Mouse (Mus musculus) forebrain, embryonic 11.5 days (tissue): ENCODE measurements around the gene Map6. TPM values are rescaled to one million over a fixed set of nuclear protein-coding genes. Genes with fewer than 3 reads are reported as not detected.

Experiments used
- ATAC-seq: fragments of 200-750 bp; cut with Nextera tagmentation; replicated peaks from 2 replicates; pipeline ENCODE4 v1.8.0; 2017; ENCODE audit warnings: moderate TSS enrichment; ENCODE audit not compliant: low FRiP score
- DNase-seq: peaks from one replicate; pipeline ENCODE4 v3.0.0-alpha.2; 2017; ENCODE audit warnings: low spot score
- H3K27ac ChIP-seq: fragments of 300-500 bp; sonication (generic); 2 replicates; pipeline ENCODE4 v1.5.1; 2014; ENCODE audit warnings: low read depth, low read length
- H3K27me3 ChIP-seq: fragments of 300-500 bp; sonication (generic); 2 replicates; pipeline ENCODE4 v1.6.1; 2014; ENCODE audit warnings: mild to moderate bottlenecking, low read length, mixed read lengths; ENCODE audit not compliant: control insufficient read depth, insufficient read depth
- H3K36me3 ChIP-seq: fragments of 300-500 bp; sonication (generic); 2 replicates; pipeline ENCODE4 v1.6.1; 2014; ENCODE audit warnings: mild to moderate bottlenecking, low read length, moderate library complexity, mixed read lengths; ENCODE audit not compliant: control insufficient read depth, insufficient read depth
- H3K4me1 ChIP-seq: fragments of 300-500 bp; sonication (generic); replicated peaks from 2 replicates; pipeline ENCODE4 v1.6.1; 2014; ENCODE audit warnings: low read length, mixed read lengths; ENCODE audit not compliant: control insufficient read depth, insufficient read depth
- H3K4me2 ChIP-seq: fragments of 300-500 bp; sonication (generic); 2 replicates; pipeline ENCODE4 v1.6.1; 2014; ENCODE audit warnings: low read depth, mild to moderate bottlenecking, low read length, moderate library complexity, mixed read lengths; ENCODE audit not compliant: severe bottlenecking
- H3K4me3 ChIP-seq: fragments of 300-500 bp; sonication (generic); 2 replicates; pipeline ENCODE4 v1.5.1; 2014; ENCODE audit warnings: low read depth, low read length
- H3K9ac ChIP-seq: fragments of 300-500 bp; sonication (generic); 2 replicates; pipeline ENCODE4 v1.6.1; 2014; ENCODE audit warnings: low read length
- H3K9me3 ChIP-seq: fragments of 300-500 bp; sonication (generic); 2 replicates; pipeline ENCODE4 v1.6.1; 2016; ENCODE audit warnings: low read length, mixed read lengths; ENCODE audit not compliant: control insufficient read depth
- WGBS: fragments of 180-500 bp; shearing (Covaris S2); extraction: QIAGEN DNeasy Blood & Tissue Kit; methylation state at CpG from one replicate; pipeline ENCODE4 v1.1.7; 2014; 5-methylcytosine and 5-hydroxymethylcytosine counted together
- polyA plus RNA-seq: library from polyadenylated mRNA; unstranded; fragments of >200 nt; fragmentation: Nextera tagmentation; extraction: Ambion mirVana; gene quantifications from 2 replicates; pipeline ENCODE4 v1.2.1, GENCODE M21; 2014

Gene Map6
- polyA plus RNA-seq, 1 experiment from 2014 or later: 36.2 TPM

- peak overlapping the region; percentile 100 for H3K4me2 ChIP-seq
- under 1% methylated on average over 29 of the region's 29 CpGs for whole genome bisulfite sequencing
- peak overlapping the region; percentile 75 for H3K9ac ChIP-seq
- peaks cover 8% of the 10 kb centered on the region for H3K27me3 ChIP-seq
- H3K36me3 ChIP-seq: no peaks in the 10 kb centered on the region
- no peak for DNase-seq
- peak overlapping the region; percentile 66 for H3K4me3 ChIP-seq
- peaks cover 15% of the 10 kb centered on the region; the same call in 1 of the 2 replicates for H3K4me1 ChIP-seq
- peak overlapping the region; percentile 70 for H3K27ac ChIP-seq
- peak; percentile 42 for ATAC-seq
- H3K9me3 ChIP-seq: no peaks in the 10 kb centered on the region
These were observed 1.3 kb downstream of the Map6 start for GRCm38 (mm10) chr7:99268506-99268900.

- peak overlapping the region; percentile 100 for H3K4me2 ChIP-seq
- H3K27me3 ChIP-seq: peaks cover 8% of the 10 kb centered on the region
- H3K9ac ChIP-seq: peak overlapping the region; percentile 75
- peak overlapping the region; percentile 66 for H3K4me3 ChIP-seq
- no peak overlapping the region for H3K27ac ChIP-seq
- 6% methylated on average over 42 of the region's 42 CpGs for WGBS
- H3K9me3 ChIP-seq: no peaks in the 10 kb centered on the region
- peaks cover 15% of the 10 kb centered on the region; the same call in 1 of the 2 replicates for H3K4me1 ChIP-seq
- H3K36me3 ChIP-seq: no peaks in the 10 kb centered on the region
- peak; percentile 31 for ATAC-seq
- peak; percentile 63 for DNase-seq
These were observed 2.0 kb downstream of the Map6 start for GRCm38 (mm10) chr7:99268951-99269945.

- H3K4me1 ChIP-seq: peaks cover 15% of the 10 kb centered on the region; the same call in 1 of the 2 replicates
- H3K27me3 ChIP-seq: peaks cover 8% of the 10 kb centered on the region
- H3K4me2 ChIP-seq: peak overlapping the region; percentile 28; the same call in 1 of the 2 replicates
- 81% methylated on average over 9 of the region's 9 CpGs for WGBS
- no peaks in the 10 kb centered on the region for H3K9me3 ChIP-seq
- no peak overlapping the region for H3K9ac ChIP-seq
- no peak overlapping the region for H3K27ac ChIP-seq
- no peak for ATAC-seq
- no peak for DNase-seq
- H3K36me3 ChIP-seq: no peaks in the 10 kb centered on the region
- H3K4me3 ChIP-seq: no peak overlapping the region
These were observed 4.4 kb downstream of the Map6 start for GRCm38 (mm10) chr7:99271630-99272029.

DNA sequence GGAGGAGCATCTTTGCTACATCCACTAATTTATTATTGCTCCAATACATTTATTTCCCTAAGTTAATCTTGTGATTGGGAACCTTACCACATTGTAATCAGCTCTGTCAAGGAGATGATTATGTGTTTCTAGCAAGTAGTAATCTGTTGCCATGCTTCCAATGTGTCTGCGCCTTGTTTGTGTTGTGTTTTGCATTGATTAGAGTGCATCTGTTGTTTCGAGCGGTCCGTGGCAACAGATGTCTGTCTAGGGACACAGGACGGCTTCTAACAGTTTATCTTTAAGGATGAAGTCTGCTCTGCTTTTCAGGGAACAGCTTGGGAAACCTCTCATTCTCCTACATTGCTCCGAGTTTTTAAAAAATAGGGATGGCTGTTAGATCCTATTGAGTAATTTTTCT lies 7.9 kb downstream of the Map6 start:
- ATAC-seq (no peak), DNase-seq (no peak)
- H3K4me3 ChIP-seq: no peak overlapping the region
- no peak overlapping the region for H3K27ac ChIP-seq
- H3K4me2 ChIP-seq: no peak overlapping the region
- H3K27me3 ChIP-seq: no peaks in the 10 kb centered on the region
- H3K36me3 ChIP-seq: no peaks in the 10 kb centered on the region
- H3K4me1 ChIP-seq: peaks cover 12% of the 10 kb centered on the region; the same call in 1 of the 2 replicates
- H3K9me3 ChIP-seq: no peaks in the 10 kb centered on the region
- no peak overlapping the region for H3K9ac ChIP-seq
- 81% methylated on average over 6 of the region's 6 CpGs for WGBS

- WGBS: 80% methylated on average over 1 of the region's 1 CpGs
- Histone ChIP-seq H3K9me3 (no peaks in the 10 kb centered on the region), H3K27me3 (no peaks in the 10 kb centered on the region), H3K9ac (no peak overlapping the region), H3K4me1 (0 out of 2 replicates have a peak, but pooled peaks cover 6% of the 10 kb centered on the region), H3K4me3 (no peak overlapping the region), H3K4me2 (no peak overlapping the region), H3K27ac (no peak overlapping the region), H3K36me3 (no peaks in the 10 kb centered on the region)
- ATAC-seq: no peak
- no peak for DNase-seq
These were observed 9.4 kb downstream of the Map6 start for GRCm38 (mm10) chr7:99276679-99277078.

- no peak for DNase-seq
- H3K4me3 ChIP-seq: no peak overlapping the region
- 92% methylated on average over 8 of the region's 8 CpGs for WGBS
- no peaks in the 10 kb centered on the region for H3K36me3 ChIP-seq
- ATAC-seq: no peak
- H3K27ac ChIP-seq: no peak overlapping the region
- H3K9ac ChIP-seq: no peak overlapping the region
- no peaks in the 10 kb centered on the region for H3K9me3 ChIP-seq
- H3K4me1 ChIP-seq: 0 out of 2 replicates have a peak, but pooled peaks cover 6% of the 10 kb centered on the region
- no peaks in the 10 kb centered on the region for H3K27me3 ChIP-seq
- H3K4me2 ChIP-seq: no peak overlapping the region
These were observed 11.1 kb downstream of the Map6 start for GRCm38 (mm10) chr7:99278309-99278708.

- DNase-seq (no peak), ATAC-seq (no peak)
- H3K4me2 ChIP-seq: no peak overlapping the region
- H3K27me3 ChIP-seq: no peaks in the 10 kb centered on the region
- no peak overlapping the region for H3K27ac ChIP-seq
- 0 out of 2 replicates have a peak, but pooled peaks cover 6% of the 10 kb centered on the region for H3K4me1 ChIP-seq
- no peaks in the 10 kb centered on the region for H3K36me3 ChIP-seq
- no peak overlapping the region for H3K9ac ChIP-seq
- 35% methylated on average over 8 of the region's 8 CpGs for WGBS
- H3K9me3 ChIP-seq: no peaks in the 10 kb centered on the region
- H3K4me3 ChIP-seq: no peak overlapping the region
These were observed 12.3 kb downstream of the Map6 start for GRCm38 (mm10) chr7:99279586-99279985.

- H3K9me3 ChIP-seq: 0 out of 2 replicates have a peak, but pooled peaks cover 2% of the 10 kb centered on the region
- peak; percentile 63 for ATAC-seq
- H3K27me3 ChIP-seq: no peaks in the 10 kb centered on the region
- H3K4me1 ChIP-seq: no peaks in the 10 kb centered on the region; the same call in 1 of the 2 replicates
- no peaks in the 10 kb centered on the region for H3K36me3 ChIP-seq
- H3K4me3 ChIP-seq: no peak overlapping the region
- no peak overlapping the region for H3K4me2 ChIP-seq
- no peak overlapping the region for H3K9ac ChIP-seq
- no peak for DNase-seq
- WGBS: 55% methylated on average over 3 of the region's 3 CpGs
- H3K27ac ChIP-seq: no peak overlapping the region
These were observed 20.0 kb downstream of the Map6 start for GRCm38 (mm10) chr7:99287287-99287686.
